Mouse (Mus musculus): ENCODE measurements around the gene Krt80. TPM values are rescaled to one million over a fixed set of nuclear protein-coding genes. Genes with fewer than 3 reads are reported as not detected.

Krt80 gene
- total RNA-seq, 2 experiments from 2014 or later, result 1.6 to 2.5 TPM

- intact Hi-C loops (cut with DNase I), result no loop called here
- no peak overlapping the region for H3K4me3 ChIP-seq
- no peak overlapping the region for H3K27ac ChIP-seq
- no peak for DNase-seq
- no peak for TF ChIP-seq CTCF (IDR thresholded peaks at IDR 0.05)
These were observed 20.2 kb upstream of the Krt80 start for GRCm38 (mm10) chr15:101390203-101390602.

- TF ChIP-seq CTCF (IDR thresholded peaks at IDR 0.05), result peak; percentile 39
- intact Hi-C loops (cut with DNase I), result no loop called here
- no peak for DNase-seq
These were observed 18.1 kb upstream of the Krt80 start for GRCm38 (mm10) chr15:101388034-101388541.

GRCm38 (mm10) chr15:101387176-101387575 lies 17.2 kb upstream of the Krt80 start:
- intact Hi-C loops (cut with DNase I), result loop anchor here (2.0 kb wide), 1 partner anchor 46 kb away; no protein-coding TSS in a partner anchor
- DNase-seq, result no peak
- Histone ChIP-seq H3K27ac (no peak overlapping the region), H3K4me3 (no peak overlapping the region)
- peak; percentile 59 for TF ChIP-seq CTCF (IDR thresholded peaks at IDR 0.05)

More at GRCm38 (mm10) chr15:101388034-101388541, 18.1 kb upstream of the Krt80 start:
- Histone ChIP-seq H3K4me3 (no peak overlapping the region), H3K27ac (no peak overlapping the region)

- peak; percentile 80 for DNase-seq
- H3K4me3 ChIP-seq, result no peak overlapping the region
- peak overlapping the region; percentile 16 for H3K27ac ChIP-seq
- intact Hi-C loops (cut with DNase I), result no loop called here
- TF ChIP-seq CTCF (IDR thresholded peaks at IDR 0.05), result no peak
These were observed 15.1 kb upstream of the Krt80 start for GRCm38 (mm10) chr15:101385064-101385463.

- no peak for DNase-seq
- intact Hi-C loops (cut with DNase I), result no loop called here
- H3K4me3 ChIP-seq, result no peak overlapping the region
These were observed 14.6 kb upstream of the Krt80 start for GRCm38 (mm10) chr15:101384610-101385009.

GRCm38 (mm10) chr15:101382811-101383210 lies 12.8 kb upstream of the Krt80 start:
- TF ChIP-seq CTCF (IDR thresholded peaks at IDR 0.05), result no peak

More at GRCm38 (mm10) chr15:101384610-101385009, 14.6 kb upstream of the Krt80 start:
- H3K27ac ChIP-seq, result peak overlapping the region; percentile 16; the same call in 1 of the 2 replicates
- no peak for TF ChIP-seq CTCF (IDR thresholded peaks at IDR 0.05)

GRCm38 (mm10) chr15:101381758-101382157 lies 11.8 kb upstream of the Krt80 start:
- intact Hi-C loops (cut with DNase I), result no loop called here
- Histone ChIP-seq H3K27ac (peak overlapping the region; percentile 53), H3K4me3 (0 out of 2 replicates have a peak overlapping the region, but pooled peaks have one; percentile 3)
- DNase-seq, result peak; percentile 77
- TF ChIP-seq CTCF (IDR thresholded peaks at IDR 0.05), result no peak

More at GRCm38 (mm10) chr15:101382811-101383210, 12.8 kb upstream of the Krt80 start:
- intact Hi-C loops (cut with DNase I), result no loop called here
- peak; percentile 87 for DNase-seq
- Histone ChIP-seq H3K4me3 (no peak overlapping the region), H3K27ac (peak overlapping the region; percentile 53; the same call in 1 of the 2 replicates)

- peak overlapping the region; percentile 6; the same call in 1 of the 2 replicates for H3K27ac ChIP-seq
- intact Hi-C loops (cut with DNase I), result no loop called here
- peak; percentile 12 for DNase-seq
- no peak overlapping the region for H3K4me3 ChIP-seq
- TF ChIP-seq CTCF (IDR thresholded peaks at IDR 0.05), result no peak
These were observed 8.7 kb upstream of the Krt80 start for GRCm38 (mm10) chr15:101378646-101379045.

GRCm38 (mm10) chr15:101376776-101377061 lies 6.8 kb upstream of the Krt80 start:
- TF ChIP-seq CTCF (IDR thresholded peaks at IDR 0.05), result no peak
- DNase-seq, result peak; percentile 21
- intact Hi-C loops (cut with DNase I), result no loop called here
- H3K27ac ChIP-seq, result 0 out of 2 replicates have a peak overlapping the region, but pooled peaks have one; percentile 10
- no peak overlapping the region for H3K4me3 ChIP-seq

- H3K27ac ChIP-seq, result peak overlapping the region; percentile 85
- H3K4me3 ChIP-seq, result no peak overlapping the region
- peak; percentile 32 for DNase-seq
- intact Hi-C loops (cut with DNase I), result no loop called here
- no peak for TF ChIP-seq CTCF (IDR thresholded peaks at IDR 0.05)
These were observed 6.2 kb upstream of the Krt80 start for GRCm38 (mm10) chr15:101375956-101376775.

- no peak for TF ChIP-seq CTCF (IDR thresholded peaks at IDR 0.05)
- H3K27ac ChIP-seq, result peak overlapping the region; percentile 85
These were observed 4.9 kb upstream of the Krt80 start for GRCm38 (mm10) chr15:101374879-101375278.

GRCm38 (mm10) chr15:101373286-101373898 lies 3.4 kb upstream of the Krt80 start:
- no peak for TF ChIP-seq CTCF (IDR thresholded peaks at IDR 0.05)
- Histone ChIP-seq H3K4me3 (peak overlapping the region; percentile 18), H3K27ac (peak overlapping the region; percentile 85)
- no peak for DNase-seq
- intact Hi-C loops (cut with DNase I), result no loop called here

More at GRCm38 (mm10) chr15:101374879-101375278, 4.9 kb upstream of the Krt80 start:
- H3K4me3 ChIP-seq, result no peak overlapping the region
- intact Hi-C loops (cut with DNase I), result no loop called here
- peak; percentile 79 for DNase-seq
